Mouse (Mus musculus) liver, adult (tissue): ENCODE measurements around the gene Pparg.

Experiments
- GATA4 ChIP-seq: IDR thresholded peaks from 2 replicates; pipeline ENCODE4 v1.6.1; 2014; ENCODE audit warnings: mild to moderate bottlenecking, low read length; ENCODE audit not compliant: insufficient replicate concordance

Pparg gene

GRCm38 (mm10) chr6:115344101-115344500 lies 16.6 kb upstream of the Pparg start:
- no peak for TF ChIP-seq GATA4

GRCm38 (mm10) chr6:115344513-115344912 lies 16.2 kb upstream of the Pparg start:
- no peak for TF ChIP-seq GATA4

DNA sequence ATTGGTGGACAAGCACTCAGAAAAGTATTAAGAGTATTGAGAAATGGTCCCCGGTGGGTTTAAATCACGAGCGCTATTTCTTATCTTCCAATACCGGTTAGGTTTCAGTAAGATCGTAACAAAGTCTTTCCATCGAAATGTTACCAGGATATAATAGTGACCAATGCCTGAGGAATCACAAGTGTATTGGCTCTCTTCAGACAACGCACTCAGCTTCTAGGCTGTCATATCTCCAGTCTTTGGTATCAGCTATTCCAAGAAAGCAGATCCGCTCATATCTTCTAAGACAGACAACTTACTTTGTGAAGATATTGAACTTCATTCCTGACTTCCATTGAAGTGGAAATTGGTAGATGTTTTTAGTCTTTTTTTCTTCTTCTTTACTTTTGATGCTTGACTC lies 15.7 kb upstream of the Pparg start:
- TF ChIP-seq GATA4: no peak

GRCm38 (mm10) chr6:115349641-115350464 lies 10.9 kb upstream of the Pparg start:
- no peak for TF ChIP-seq GATA4

GRCm38 (mm10) chr6:115361606-115362462 lies 1.1 kb downstream of the Pparg start:
- TF ChIP-seq GATA4: no peak

- TF ChIP-seq GATA4: no peak
Observed at GRCm38 (mm10) chr6:115366869-115367610, 6.3 kb downstream of the Pparg start.

DNA sequence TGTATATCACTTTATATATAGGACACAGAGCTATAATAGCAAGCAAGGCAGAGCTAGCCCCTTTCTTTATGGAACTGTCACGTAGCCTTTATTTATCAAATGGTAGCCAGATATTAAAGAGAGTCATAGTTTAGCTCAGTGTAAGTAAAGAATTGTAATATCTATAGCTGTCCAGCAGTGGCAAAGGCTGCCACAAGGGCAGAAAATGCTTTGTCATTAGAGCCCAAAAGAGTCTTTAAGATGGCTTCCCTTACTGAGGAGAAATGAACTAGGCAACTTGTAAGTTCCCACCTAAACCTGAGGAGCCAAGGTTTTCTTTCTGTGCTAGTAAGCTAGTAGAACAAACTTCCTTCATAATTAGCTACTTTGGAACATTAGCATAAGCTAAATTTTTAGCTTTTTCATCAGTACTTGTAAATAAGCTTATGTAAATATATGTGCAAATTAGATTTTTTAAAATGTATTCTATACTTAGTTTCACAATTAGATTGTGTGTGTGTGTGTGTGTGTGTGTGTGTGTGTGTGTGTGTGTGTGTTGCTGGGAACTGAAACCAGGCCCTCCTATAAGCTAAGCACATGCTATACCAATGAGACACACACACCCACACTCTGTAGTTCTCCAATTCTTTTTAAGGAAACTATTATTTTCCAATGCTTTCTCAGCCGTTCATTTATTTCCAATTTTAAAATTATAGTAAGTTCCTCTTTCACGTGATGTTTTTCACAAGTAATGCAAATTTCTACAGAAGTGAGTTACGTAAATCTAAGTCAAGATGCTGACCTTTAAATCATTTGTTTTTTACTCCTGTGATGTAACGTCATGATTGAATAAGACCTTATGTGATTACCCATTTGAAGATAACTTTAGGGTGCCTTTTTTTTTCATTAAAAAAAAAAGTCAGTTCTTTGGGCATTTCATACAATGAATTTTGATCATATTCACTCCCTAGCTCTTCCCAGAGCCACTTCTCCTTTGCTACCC lies 14.4 kb downstream of the Pparg start:
- no peak for TF ChIP-seq GATA4

GRCm38 (mm10) chr6:115380596-115380995 lies 19.8 kb downstream of the Pparg start:
- no peak for TF ChIP-seq GATA4

DNA sequence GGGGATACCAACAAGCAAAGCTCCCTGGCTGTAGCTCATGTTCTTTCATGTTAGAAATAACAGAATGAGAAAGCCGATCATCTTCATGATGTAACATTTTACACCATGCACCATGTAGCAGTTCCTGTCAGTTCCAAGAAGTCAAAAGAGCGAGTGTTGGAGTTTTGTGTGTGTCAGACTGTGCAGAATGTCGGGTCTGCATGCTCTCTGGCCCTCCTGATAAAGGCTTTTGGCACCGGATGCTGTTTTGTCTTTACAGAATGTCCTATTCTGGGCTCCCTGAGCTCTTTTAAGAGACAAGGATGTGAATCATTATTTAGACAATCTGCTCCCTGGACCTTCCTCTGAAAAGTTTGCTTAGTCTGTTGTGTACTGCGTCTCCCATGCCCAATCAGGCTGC lies 22.0 kb downstream of the Pparg start:
- peak; percentile 82 for TF ChIP-seq GATA4

DNA sequence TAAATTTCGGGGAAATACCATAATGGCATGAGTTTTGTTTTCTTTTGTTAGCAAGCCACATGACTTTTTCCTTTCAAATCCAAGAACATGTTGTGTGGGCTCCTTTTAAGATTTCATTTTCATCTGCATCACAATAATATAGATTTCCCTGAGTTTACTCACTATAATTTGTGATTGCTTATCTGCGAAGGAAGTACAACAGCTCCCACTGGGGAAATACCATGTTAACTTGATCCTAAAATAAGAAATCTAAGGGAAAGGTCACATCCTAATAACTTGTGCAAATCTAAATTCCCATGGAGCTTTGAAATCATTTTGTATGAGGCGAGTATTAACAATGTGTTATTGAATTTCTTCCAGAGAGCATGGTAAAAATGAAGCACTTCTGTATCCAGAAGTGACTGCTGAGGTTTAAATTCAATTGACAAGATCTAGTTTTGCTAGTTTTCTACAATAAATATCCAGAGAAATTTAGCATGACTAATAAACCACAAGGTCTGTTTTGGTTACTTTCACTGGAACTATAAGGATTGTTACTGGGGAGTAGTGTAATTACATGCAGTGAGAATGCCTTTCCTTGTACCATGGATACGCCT lies 29.3 kb downstream of the Pparg start:
- peak; percentile 71; the same call in 1 of the 2 replicates for TF ChIP-seq GATA4

DNA sequence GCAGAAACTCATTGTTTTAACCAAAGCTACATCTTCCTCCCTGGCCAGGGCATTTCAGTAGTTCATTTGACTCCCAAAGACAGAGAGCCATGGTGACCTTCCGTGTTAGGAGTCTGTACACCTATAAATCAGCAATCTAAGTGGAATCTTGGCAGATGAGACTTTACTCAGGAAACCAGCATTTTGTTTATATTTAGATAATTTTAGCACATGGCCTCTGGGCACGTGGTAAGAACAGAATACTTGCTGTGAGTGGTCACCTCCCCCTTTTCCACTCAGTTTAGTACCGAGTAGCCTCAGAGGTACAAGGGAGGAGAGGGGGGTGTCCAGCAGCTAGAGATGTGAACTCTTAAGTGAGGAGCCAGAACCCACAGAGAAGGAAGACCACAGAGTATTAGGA lies 36.2 kb downstream of the Pparg start:
- no peak for TF ChIP-seq GATA4

GRCm38 (mm10) chr6:115404354-115404753 lies 43.6 kb downstream of the Pparg start:
- TF ChIP-seq GATA4: no peak

GRCm38 (mm10) chr6:115411477-115411876 lies 50.7 kb downstream of the Pparg start:
- TF ChIP-seq GATA4: no peak

- no peak for TF ChIP-seq GATA4
Observed at GRCm38 (mm10) chr6:115418171-115418570, 57.4 kb downstream of the Pparg start.
